Mouse (Mus musculus) thymus, adult 2 months (tissue): ENCODE results near the gene Vinac1.

Source experiments
- CTCF ChIP-seq: fragments of 200-500 bp; IDR thresholded peaks from 2 replicates; pipeline ENCODE4 v1.5.1; 2012; ENCODE audit warnings: mild to moderate bottlenecking, control low read depth, low read length, moderate library complexity, borderline replicate concordance; ENCODE audit not compliant: control insufficient read depth, poor library complexity, insufficient read depth; ENCODE audit errors: extremely low read depth
- POLR2A ChIP-seq: fragments of 200-500 bp; IDR thresholded peaks from 2 replicates; pipeline ENCODE4 v1.6.1; 2012; ENCODE audit warnings: mild to moderate bottlenecking, low read length, control low read depth, moderate library complexity; ENCODE audit not compliant: control insufficient read depth, poor library complexity, insufficient read depth; ENCODE audit errors: extremely low read depth

GRCm38 (mm10) chr2:129006194-129006749, 41.7 kb downstream of the Vinac1 start:
- TF ChIP-seq POLR2A (no peak), CTCF (no peak)
